ENCODE assay signal across 14 mouse cellular contexts in the genomic region with DNA sequence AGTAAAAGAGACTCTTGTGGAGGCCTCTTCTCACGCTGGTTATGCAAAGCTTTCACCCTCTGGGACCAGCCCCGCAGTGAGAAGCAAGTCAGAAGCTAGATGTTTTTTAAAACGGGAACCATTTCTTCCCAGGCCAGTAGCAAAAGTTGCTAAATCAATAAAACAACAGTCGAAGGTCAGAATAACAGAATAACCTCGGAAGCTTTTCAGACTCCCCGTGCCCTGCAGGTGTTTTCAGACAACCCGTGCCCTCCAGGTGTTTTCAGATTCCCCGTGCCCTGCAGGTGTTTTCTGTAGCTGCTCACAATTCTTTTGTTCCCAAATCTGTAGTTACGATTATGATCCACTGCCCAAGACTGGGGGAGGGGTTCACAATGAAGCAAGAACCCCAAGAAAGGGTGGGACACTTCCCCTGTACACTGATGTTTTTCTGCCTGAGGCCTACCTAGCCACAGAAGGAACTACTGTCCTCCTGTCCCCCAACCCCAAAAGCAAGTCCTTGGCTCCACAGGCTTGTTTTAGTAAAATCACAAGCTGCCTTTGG. TPM values are rescaled to one million over a fixed set of nuclear protein-coding genes. Genes with fewer than 3 reads are reported as not detected.
A peak's percentile ranks its signal among the peaks of the same experiment; 100 is the strongest.
DNase-seq lines count a peak whose midpoint lies in the region; ATAC-seq and TF ChIP-seq lines count a peak whose summit lies in the region.
"Had no signal": no experiment of that assay in that cellular context is flagged by ENCODE, and none has a peak within 500 bp of the region (broad histone marks: within the 10 kb centered on the region; RNA-seq: fewer than 3 reads in every experiment).

No protein-coding gene starts in this region.

- peak overlapping the region; percentile 53 for H3K4me3 ChIP-seq in gastrocnemius, adult 2 months
- peak overlapping the region; percentile 49 for H3K4me3 ChIP-seq in liver, embryonic 16.5 days (ENCODE audit: low read depth, low read length)
- no peak overlapping the region for H3K4me3 ChIP-seq in forebrain, embryonic 10.5 days
- no peak overlapping the region for H3K4me3 ChIP-seq in kidney, embryonic 14.5 days (ENCODE audit: low read length)
- H3K4me3 ChIP-seq: hindbrain, embryonic 13.5 days; limb, embryonic 15.5 days had no signal

- H3K27ac ChIP-seq in gastrocnemius, adult 2 months, result peak overlapping the region; percentile 25; the same call in 1 of the 2 replicates
- H3K27ac ChIP-seq in liver, embryonic 16.5 days (ENCODE audit: low read length), result peak overlapping the region; percentile 63
- no peak overlapping the region for H3K27ac ChIP-seq in forebrain, embryonic 10.5 days
- H3K27ac ChIP-seq in kidney, embryonic 14.5 days (ENCODE audit: low read depth, low read length), result no peak overlapping the region
- H3K27ac ChIP-seq: hindbrain, embryonic 13.5 days had no signal

- H3K4me2 ChIP-seq in liver, embryonic 16.5 days (ENCODE audit: low read depth, low read length), result peak overlapping the region; percentile 30; the same call in 1 of the 2 replicates
- H3K4me2 ChIP-seq in kidney, embryonic 14.5 days (replicated peaks; ENCODE audit: low read depth, low read length), result no peak overlapping the region
- H3K4me2 ChIP-seq: heart, embryonic 11.5 days; hindbrain, embryonic 13.5 days; limb, embryonic 15.5 days had no signal

- H3K9ac ChIP-seq in liver, embryonic 16.5 days (ENCODE audit: low read depth, low read length), result no peak overlapping the region
- no peak overlapping the region for H3K9ac ChIP-seq in kidney, embryonic 14.5 days (ENCODE audit: low read depth, low read length)
- H3K9ac ChIP-seq: hindbrain, embryonic 13.5 days; limb, embryonic 15.5 days had no signal

- intact Hi-C loops in gastrocnemius, adult 2 months (cut with DNase I), result no loop called here

- H3K27me3 ChIP-seq in liver, embryonic 16.5 days (ENCODE audit: control insufficient read depth, insufficient read depth, low read depth, low read length), result no peaks in the 10 kb centered on the region
- no peaks in the 10 kb centered on the region for H3K27me3 ChIP-seq in forebrain, embryonic 10.5 days (ENCODE audit: poor library complexity, severe bottlenecking)
- no peaks in the 10 kb centered on the region for H3K27me3 ChIP-seq in kidney, embryonic 14.5 days (ENCODE audit: control insufficient read depth, insufficient read depth, low read length)
- H3K27me3 ChIP-seq: limb, embryonic 15.5 days had no signal

- TF ChIP-seq CTCF in gastrocnemius, adult 2 months (IDR thresholded peaks at IDR 0.05), result no peak

- WGBS in liver, embryonic 16.5 days (ENCODE audit: insufficient replicate concordance), result 41% methylated on average over 9 of the region's 9 CpGs
- 75% methylated on average over 9 of the region's 9 CpGs for WGBS in forebrain, embryonic 10.5 days
- 69% methylated on average over 9 of the region's 9 CpGs for WGBS in kidney, embryonic 14.5 days

- H3K36me3 ChIP-seq in liver, embryonic 16.5 days (ENCODE audit: control insufficient read depth, insufficient read depth), result no peaks in the 10 kb centered on the region
- H3K36me3 ChIP-seq in forebrain, embryonic 10.5 days (replicated peaks), result no peaks in the 10 kb centered on the region
- H3K36me3 ChIP-seq in kidney, embryonic 14.5 days (ENCODE audit: control insufficient read depth, insufficient read depth, low read length), result no peaks in the 10 kb centered on the region
- H3K36me3 ChIP-seq: hindbrain, embryonic 13.5 days; limb, embryonic 15.5 days had no signal

- H3K4me1 ChIP-seq in liver, embryonic 16.5 days (ENCODE audit: control insufficient read depth, low read depth, low read length), result no peaks in the 10 kb centered on the region; the same call in 1 of the 2 replicates
- H3K4me1 ChIP-seq in forebrain, embryonic 10.5 days, result peaks cover 14% of the 10 kb centered on the region
- H3K4me1 ChIP-seq in kidney, embryonic 14.5 days (ENCODE audit: control insufficient read depth, insufficient read depth, low read length), result 0 out of 2 replicates have a peak, but pooled peaks cover 12% of the 10 kb centered on the region
- H3K4me1 ChIP-seq: hindbrain, embryonic 13.5 days had no signal

- no peak for ATAC-seq in liver, embryonic 16.5 days (ENCODE audit: low read depth)
- no peak for ATAC-seq in kidney, embryonic 14.5 days (ENCODE audit: low FRiP score, low TSS enrichment)
- ATAC-seq: forebrain, embryonic 16.5 days had no signal

- H3K9me3 ChIP-seq in liver, embryonic 16.5 days (replicated peaks; ENCODE audit: control insufficient read depth, low read length), result no peaks in the 10 kb centered on the region
- no peaks in the 10 kb centered on the region for H3K9me3 ChIP-seq in forebrain, embryonic 10.5 days
- H3K9me3 ChIP-seq in kidney, embryonic 14.5 days (ENCODE audit: control insufficient read depth, low read length), result no peaks in the 10 kb centered on the region
- H3K9me3 ChIP-seq: hindbrain, embryonic 13.5 days; limb, embryonic 15.5 days had no signal

- no peak for DNase-seq in gastrocnemius, adult 2 months
- no peak for DNase-seq in gastrocnemius, postnatal 10 days
- peak; percentile 42 to 54 for DNase-seq in spleen, postnatal 36 days (ENCODE audit: low spot score in 2 of 2)
- DNase-seq in spleen, adult 18-20 months, result no peak
- DNase-seq in thymus, postnatal 14 days, result peak; percentile 57
- no peak for DNase-seq in forebrain, embryonic 10.5 days (ENCODE audit: extremely low spot score, low spot score)
- DNase-seq: adrenal gland, postnatal 36 days; right cerebral cortex, adult 18-20 months had no signal

RNA-seq across cellular contexts. Expression of a gene that starts 45.5 kb away (rescaled TPM):
- total RNA-seq in gastrocnemius, adult 2 months (2021), result 10 to 100 TPM; 26.2 to 29.2 TPM
- total RNA-seq in gastrocnemius, postnatal 10 days (2021), result 10 to 100 TPM; 24.4 to 26.4 TPM
- 26.8 and 27.1 TPM in 2 replicates for polyA plus RNA-seq in liver, embryonic 16.5 days (2015; fragmentation: Nextera tagmentation; extraction: Ambion mirVana)
- polyA plus RNA-seq in forebrain, embryonic 10.5 days (2016; fragmentation: Nextera tagmentation; extraction: Ambion mirVana), result 66.9 and 70.2 TPM in 2 replicates
- polyA plus RNA-seq in kidney, embryonic 14.5 days (2014; fragmentation: Nextera tagmentation; extraction: Ambion mirVana), result 51.7 and 67.9 TPM in 2 replicates

RNA-seq across cellular contexts. Expression of a gene that starts 46.6 kb away (rescaled TPM):
- 1 to 10 TPM in 1 of 2 experiments, under 1 TPM in 1; 0.71 to 1.1 TPM for total RNA-seq in gastrocnemius, adult 2 months (2021)
- total RNA-seq in gastrocnemius, postnatal 10 days (2021), result 1 to 10 TPM; 3.1 to 4.3 TPM
- 6.3 and 6.8 TPM in 2 replicates for polyA plus RNA-seq in liver, embryonic 16.5 days (2015; fragmentation: Nextera tagmentation; extraction: Ambion mirVana)
- polyA plus RNA-seq in forebrain, embryonic 10.5 days (2016; fragmentation: Nextera tagmentation; extraction: Ambion mirVana), result 0.69 and 0.95 TPM in 2 replicates
- polyA plus RNA-seq in kidney, embryonic 14.5 days (2014; fragmentation: Nextera tagmentation; extraction: Ambion mirVana), result 1.6 and 1.8 TPM in 2 replicates

Comparison
In these comparisons a context has a peak if more than half of its experiments do, and no peak if none do; other contexts are left out.
1. DNase-seq: peak in spleen, postnatal 36 days (2 of 2) and thymus, postnatal 14 days (single experiment); none in gastrocnemius, adult 2 months (single experiment), gastrocnemius, postnatal 10 days (single experiment), spleen, adult 18-20 months (0 of 2) and forebrain, embryonic 10.5 days (single experiment).
2. H3K27ac ChIP-seq: peak in gastrocnemius, adult 2 months (single experiment) and liver, embryonic 16.5 days (single experiment); none in forebrain, embryonic 10.5 days (single experiment) and kidney, embryonic 14.5 days (single experiment).
3. H3K4me3 ChIP-seq: peak in gastrocnemius, adult 2 months (single experiment) and liver, embryonic 16.5 days (single experiment); none in forebrain, embryonic 10.5 days (single experiment) and kidney, embryonic 14.5 days (single experiment).